Mouse (Mus musculus) brain, embryonic 14.5 days (tissue): ENCODE measurements around the gene Ttf2. TPM values are rescaled to one million over a fixed set of nuclear protein-coding genes. Genes with fewer than 3 reads are reported as not detected.

Experiments
- DNase-seq: peaks from one replicate; pipeline ENCODE4 v3.0.0-alpha.2; 2011; ENCODE audit warnings: low read depth
- CTCF ChIP-seq: fragments of 200-500 bp; IDR thresholded peaks from 2 replicates; pipeline ENCODE4 v1.5.1; 2012; ENCODE audit warnings: inconsistent platforms, mild to moderate bottlenecking, moderate library complexity, borderline replicate concordance; ENCODE audit not compliant: insufficient read depth, insufficient read length; ENCODE audit errors: extremely low read depth
- POLR2A ChIP-seq: fragments of 200-500 bp; IDR thresholded peaks from 2 replicates; pipeline ENCODE4 v1.6.1; 2012; ENCODE audit warnings: mild to moderate bottlenecking, inconsistent platforms, borderline replicate concordance; ENCODE audit not compliant: poor library complexity, insufficient read depth, insufficient read length, severe bottlenecking; ENCODE audit errors: extremely low read depth
- polyA plus RNA-seq: library from polyadenylated mRNA; depleted of rRNA; stranded (reverse); fragments of >200 nt; gene quantifications from 2 replicates; pipeline ENCODE4 v1.2.3, GENCODE M21; 2012; rRNA removed

Ttf2 gene
- polyA plus RNA-seq = 6.0 and 7.7 TPM in 2 replicates

DNA sequence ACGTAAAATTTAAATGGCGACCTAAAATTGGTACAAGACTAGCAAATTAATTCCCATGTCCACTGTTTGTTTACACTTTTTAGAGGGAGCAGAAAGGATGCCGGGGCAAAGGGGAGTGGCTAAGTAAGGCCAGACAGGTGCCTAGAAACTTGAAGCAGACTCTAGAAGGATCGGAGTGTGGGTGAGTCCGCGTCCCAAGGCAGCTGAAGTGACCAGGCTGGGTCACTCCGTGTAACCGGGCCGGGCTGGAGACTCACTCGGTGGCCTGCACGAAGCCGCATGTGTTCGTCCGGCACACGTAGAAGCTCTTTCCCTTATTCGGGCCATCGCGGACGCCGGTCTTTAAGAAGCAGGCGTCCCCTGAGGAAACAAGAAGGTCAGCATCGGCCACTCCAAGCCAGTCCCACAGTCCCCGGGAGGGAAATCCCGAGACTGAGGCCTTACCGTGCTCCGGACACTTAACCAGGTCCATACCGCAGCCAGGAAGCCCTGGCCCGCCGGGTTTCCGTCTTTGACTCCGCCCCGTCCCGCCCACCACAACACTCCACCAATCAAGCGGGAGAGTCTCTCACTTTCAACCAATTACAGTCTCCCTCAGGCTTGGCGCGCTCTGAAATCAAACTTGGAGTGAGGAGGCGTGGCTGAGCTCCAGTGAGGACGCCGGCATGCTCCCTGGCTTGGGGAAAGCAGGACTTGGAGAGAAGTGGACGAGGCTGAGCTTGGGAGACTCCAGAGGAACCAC lies at the start of gene Ttf2:
Ttf2 (minus strand) TSS at position 488 of the 742 bp plus-strand sequence.
- TF ChIP-seq CTCF (no peak), POLR2A (no peak)

DNA sequence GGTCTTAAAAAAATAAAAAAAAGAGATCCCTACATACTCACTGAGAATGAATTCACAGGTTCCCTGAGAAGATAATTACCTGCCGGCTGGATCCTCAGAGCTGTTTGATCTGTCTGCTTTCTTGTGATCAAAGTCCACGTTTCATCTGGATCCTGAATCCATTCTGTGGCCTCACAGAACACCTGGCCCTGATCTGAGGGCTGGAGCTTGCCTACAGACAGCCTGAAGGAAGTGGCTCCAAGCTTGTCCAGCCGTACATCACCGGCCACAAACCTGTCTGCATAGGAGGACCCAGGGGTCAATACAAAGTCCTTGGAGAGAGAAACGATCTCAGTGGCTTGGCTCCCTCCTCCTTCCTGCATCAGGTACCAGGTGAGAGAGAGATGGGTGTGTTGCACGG lies 49.0 kb upstream of the Ttf2 start:
- TF ChIP-seq POLR2A (no peak), CTCF (no peak)
- DNase-seq = no peak

More for the DNA sequence above, at the start of gene Ttf2:
- peak; percentile 97 for DNase-seq

DNA sequence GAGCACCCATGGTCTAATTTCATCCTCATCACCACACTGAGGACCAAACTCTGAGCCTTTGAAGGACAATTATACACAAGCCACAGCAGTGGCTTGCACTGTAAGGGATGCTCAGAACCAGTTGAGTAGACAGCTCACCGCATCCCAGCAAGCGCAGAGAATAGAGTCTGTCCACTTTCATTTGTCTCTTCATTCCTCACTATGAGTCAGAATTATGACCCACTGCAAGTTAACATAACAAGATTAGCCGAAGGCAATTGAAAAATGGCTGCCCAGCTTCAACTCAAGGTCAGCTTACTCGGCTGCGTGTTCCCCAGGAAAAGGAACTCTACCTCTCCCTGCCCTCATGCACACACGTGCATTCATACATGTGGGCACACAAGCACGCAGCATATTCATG lies 46.6 kb upstream of the Ttf2 start:
- TF ChIP-seq CTCF (no peak), POLR2A (no peak)
- no peak for DNase-seq

DNA sequence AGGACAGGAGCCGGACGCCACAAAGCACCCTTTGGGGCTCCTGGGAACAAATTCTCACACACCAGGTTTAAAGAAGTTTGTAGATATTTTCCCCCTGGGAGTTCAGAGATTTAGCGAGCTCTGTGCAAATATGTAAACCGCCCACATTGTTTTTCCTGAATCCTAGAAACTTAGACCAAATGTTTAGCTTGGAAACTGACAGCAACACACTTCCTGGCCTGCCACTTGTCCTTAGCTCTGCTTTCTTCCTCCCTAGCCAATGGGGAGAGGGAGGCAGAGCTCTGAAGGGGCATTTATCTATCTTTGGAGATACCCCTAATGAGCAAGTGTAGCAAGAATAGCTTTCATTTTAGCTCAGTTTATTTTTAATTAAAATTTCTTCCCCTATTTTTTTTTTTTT lies 45.8 kb upstream of the Ttf2 start:
- no peak for DNase-seq
- no peak for TF ChIP-seq CTCF
- TF ChIP-seq POLR2A = no peak

DNA sequence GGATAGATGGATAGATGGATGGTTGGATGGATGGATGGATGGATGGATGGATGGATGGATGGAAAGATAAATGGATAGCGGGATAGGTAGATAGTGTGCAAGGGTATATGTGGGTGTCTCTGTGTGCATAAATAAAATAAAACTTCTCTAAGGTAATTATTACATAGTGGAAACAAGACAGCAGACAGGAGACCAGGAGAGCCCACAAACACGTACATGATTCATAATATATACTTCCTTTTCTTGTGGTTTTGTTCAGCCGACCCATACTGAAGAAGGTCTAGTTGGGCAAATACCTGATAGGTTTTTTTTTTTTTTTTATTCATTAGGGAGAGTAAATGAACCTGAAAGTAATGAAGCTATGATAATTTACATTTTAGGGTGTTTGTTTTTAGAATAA lies 44.1 kb upstream of the Ttf2 start:
- no peak for DNase-seq
- TF ChIP-seq CTCF (no peak), POLR2A (no peak)

GRCm38 (mm10) chr3:101013005-101013404 lies 43.5 kb upstream of the Ttf2 start:
- DNase-seq = no peak
- TF ChIP-seq CTCF (no peak), POLR2A (no peak)

DNA sequence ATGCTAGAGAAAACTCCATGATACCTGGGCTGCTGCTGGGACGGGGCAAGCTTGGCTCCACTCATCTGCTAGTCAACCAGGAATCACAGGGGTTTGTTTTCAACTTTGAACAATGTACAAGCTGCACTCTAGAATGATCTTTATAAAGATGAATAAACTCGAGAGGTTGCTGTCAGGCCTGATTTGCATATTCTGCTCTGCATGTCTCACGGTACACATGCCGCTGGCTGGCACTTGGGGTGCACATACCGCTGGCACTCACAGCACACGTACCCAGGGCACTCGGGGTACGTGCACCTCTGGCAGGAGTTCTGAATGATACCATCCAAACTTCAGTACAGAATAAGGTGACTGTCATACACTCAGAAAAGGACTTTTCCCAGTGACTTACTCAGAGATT lies 43.1 kb upstream of the Ttf2 start:
- DNase-seq = no peak
- no peak for TF ChIP-seq CTCF
- TF ChIP-seq POLR2A = no peak

- TF ChIP-seq CTCF (no peak), POLR2A (no peak)
- peak; percentile 64 for DNase-seq
These were observed 42.7 kb upstream of the Ttf2 start for GRCm38 (mm10) chr3:101012131-101012571.

- TF ChIP-seq POLR2A (no peak), CTCF (no peak)
- no peak for DNase-seq
These were observed 41.7 kb upstream of the Ttf2 start for GRCm38 (mm10) chr3:101011203-101011600.

- no peak for TF ChIP-seq CTCF
- no peak for TF ChIP-seq POLR2A
These were observed 41.2 kb upstream of the Ttf2 start for GRCm38 (mm10) chr3:101010589-101011202.

GRCm38 (mm10) chr3:101007112-101007782 lies 37.8 kb upstream of the Ttf2 start:
- no peak for TF ChIP-seq CTCF
- TF ChIP-seq POLR2A = no peak
- no peak for DNase-seq

More at GRCm38 (mm10) chr3:101010589-101011202, 41.2 kb upstream of the Ttf2 start:
- DNase-seq = no peak
